Mouse (Mus musculus): Measurements from ENCODE around the gene Pnmal2. TPM values are rescaled to one million over a fixed set of nuclear protein-coding genes. Genes with fewer than 3 reads are reported as not detected.

Pnmal2 gene
- polyA plus RNA-seq, 1 experiment from 2014 or later, result 4.7 TPM

DNA sequence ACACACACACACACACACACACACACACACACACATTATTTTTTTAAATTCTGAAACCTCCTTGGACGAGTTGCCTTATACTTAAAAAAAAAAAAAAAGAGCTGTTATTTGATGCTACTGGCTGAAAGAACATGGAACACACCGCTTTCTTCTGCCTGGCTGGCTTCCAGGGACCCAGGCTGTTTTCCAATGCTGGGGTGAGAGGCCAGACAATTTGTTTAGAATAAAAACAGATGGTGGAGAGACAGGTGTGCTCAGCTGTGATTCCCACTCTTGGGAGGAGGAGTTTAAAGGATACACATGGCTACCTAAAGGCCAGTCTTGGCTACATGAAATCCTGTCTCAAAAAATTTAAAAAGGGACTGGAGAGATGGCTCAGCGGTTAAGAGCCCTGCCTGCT is 43.9 kb downstream of the Pnmal2 start:
- Histone ChIP-seq H3K27me3 (ENCODE audit: control insufficient read depth, insufficient read depth, low read length) (no peaks in the 10 kb centered on the region), H3K4me1 (replicated peaks; ENCODE audit: control insufficient read depth, insufficient read depth) (peaks cover under 1% of the 10 kb centered on the region; the same call in 1 of the 2 replicates), H3K4me3 (ENCODE audit: low read depth, low read length) (no peak overlapping the region), H3K9me3 (ENCODE audit: control insufficient read depth, low read length) (no peaks in the 10 kb centered on the region), H3K4me2 (replicated peaks; ENCODE audit: low read depth) (no peak overlapping the region), H3K9ac (ENCODE audit: low read length) (no peak overlapping the region), H3K27ac (replicated peaks) (no peak overlapping the region), H3K36me3 (ENCODE audit: control insufficient read depth, insufficient read depth, low read length) (no peaks in the 10 kb centered on the region)
- DNase-seq (ENCODE audit: low spot score) (peak; percentile 44), ATAC-seq (ENCODE audit: low FRiP score, low TSS enrichment) (no peak)
- 22% methylated on average over 3 of the region's 3 CpGs for WGBS
- no peak for TF ChIP-seq EP300 (optimal IDR thresholded peaks at IDR 0.05)
- TF ChIP-seq CTCF (IDR thresholded peaks at IDR 0.05; ENCODE audit: low read depth), result no peak

DNA sequence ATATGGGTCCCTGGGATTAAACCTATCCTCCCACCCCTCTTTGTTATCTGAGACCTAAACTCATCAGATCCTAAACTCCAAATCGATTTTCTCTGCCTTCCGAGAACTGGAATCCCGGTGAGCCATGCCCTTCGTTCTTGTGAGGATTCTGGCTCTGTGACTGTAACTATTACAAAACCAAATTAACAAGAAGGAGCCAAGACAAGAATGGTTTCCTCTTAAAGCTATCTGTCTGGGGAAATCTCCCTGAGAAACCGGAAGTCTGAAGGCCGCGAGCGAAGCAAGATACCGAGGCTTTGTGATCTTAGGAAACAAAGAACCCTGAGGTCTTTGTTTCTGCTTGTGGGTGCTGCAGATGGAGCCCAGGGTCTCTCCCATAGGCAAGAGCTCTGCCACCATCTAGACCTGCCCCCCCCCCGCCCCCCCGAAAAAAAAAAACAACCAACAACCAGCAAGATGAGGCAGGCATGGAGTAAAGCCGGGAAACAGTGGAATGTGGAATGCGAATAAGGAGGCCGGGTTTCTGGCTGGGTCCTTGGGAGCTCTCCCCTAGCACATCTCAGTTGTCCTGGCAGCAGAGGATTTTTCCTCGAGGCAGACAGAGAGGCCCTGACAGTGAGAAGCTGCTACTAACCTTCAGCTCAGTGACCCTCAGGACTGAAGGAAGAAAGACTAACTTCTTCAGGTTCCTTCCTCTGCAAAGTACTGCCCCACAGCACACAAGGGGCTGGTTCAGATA is 45.7 kb downstream of the Pnmal2 start:
- Histone ChIP-seq H3K36me3 (ENCODE audit: control insufficient read depth, insufficient read depth, low read length) (no peaks in the 10 kb centered on the region), H3K27ac (replicated peaks) (peak overlapping the region; percentile 65), H3K4me2 (replicated peaks; ENCODE audit: low read depth) (no peak overlapping the region), H3K9ac (ENCODE audit: low read length) (no peak overlapping the region), H3K27me3 (ENCODE audit: control insufficient read depth, insufficient read depth, low read length) (no peaks in the 10 kb centered on the region), H3K4me3 (ENCODE audit: low read depth, low read length) (no peak overlapping the region), H3K9me3 (ENCODE audit: control insufficient read depth, low read length) (no peaks in the 10 kb centered on the region), H3K4me1 (replicated peaks; ENCODE audit: control insufficient read depth, insufficient read depth) (peaks cover 2% of the 10 kb centered on the region; the same call in 1 of the 2 replicates)
- DNase-seq (ENCODE audit: low spot score) (peak; percentile 17), ATAC-seq (ENCODE audit: low FRiP score, low TSS enrichment) (no peak)
- WGBS, result 28% methylated on average over 14 of the region's 15 CpGs
- no peak for TF ChIP-seq EP300 (optimal IDR thresholded peaks at IDR 0.05)
- TF ChIP-seq CTCF (IDR thresholded peaks at IDR 0.05; ENCODE audit: low read depth), result no peak

DNA sequence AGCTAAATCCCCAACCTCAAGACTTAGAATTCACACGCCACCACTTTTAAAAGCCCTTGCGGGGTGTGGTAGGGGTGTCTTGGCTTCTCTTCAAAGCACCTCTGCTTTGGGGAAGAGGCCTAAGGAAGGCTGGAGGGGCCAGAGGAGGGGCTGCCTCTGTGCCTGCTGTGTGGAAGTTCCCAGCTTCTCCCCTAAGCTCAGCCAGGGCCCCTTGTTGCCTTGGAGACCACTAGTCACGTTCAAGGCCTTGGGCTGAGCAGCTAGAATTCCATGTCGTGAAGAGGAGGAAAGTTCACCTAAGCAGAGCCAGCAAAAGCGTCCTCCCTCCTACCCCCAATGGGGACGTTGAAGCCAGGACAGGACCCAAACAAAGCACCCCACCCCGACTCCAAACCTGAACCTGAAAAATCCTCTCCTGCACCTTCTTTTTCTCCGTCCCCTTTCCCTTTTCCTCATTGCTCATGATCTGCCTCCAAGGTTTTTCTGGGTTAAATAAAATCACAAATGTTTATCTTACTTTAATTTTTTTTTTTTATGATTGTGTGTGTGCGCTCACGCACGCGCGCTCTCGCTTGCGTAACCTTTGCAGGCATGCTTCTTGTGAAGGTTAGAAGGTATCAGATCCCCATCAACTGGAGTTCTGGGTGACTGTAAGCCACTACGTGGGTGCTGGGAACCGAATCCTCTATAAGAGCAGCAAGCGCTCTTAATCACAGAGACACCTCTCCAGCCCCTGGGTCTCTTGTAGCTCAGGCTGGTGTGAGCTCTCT is 47.4 kb downstream of the Pnmal2 start:
- Histone ChIP-seq H3K4me2 (replicated peaks; ENCODE audit: low read depth) (peak overlapping the region; percentile 25; the same call in 1 of the 2 replicates), H3K4me1 (replicated peaks; ENCODE audit: control insufficient read depth, insufficient read depth) (peaks cover 2% of the 10 kb centered on the region; the same call in 1 of the 2 replicates), H3K36me3 (ENCODE audit: control insufficient read depth, insufficient read depth, low read length) (no peaks in the 10 kb centered on the region), H3K9ac (ENCODE audit: low read length) (no peak overlapping the region), H3K9me3 (ENCODE audit: control insufficient read depth, low read length) (no peaks in the 10 kb centered on the region), H3K4me3 (ENCODE audit: low read depth, low read length) (no peak overlapping the region), H3K27me3 (ENCODE audit: control insufficient read depth, insufficient read depth, low read length) (no peaks in the 10 kb centered on the region), H3K27ac (replicated peaks) (peak overlapping the region; percentile 83)
- WGBS, result 27% methylated on average over 18 of the region's 18 CpGs
- no peak for TF ChIP-seq EP300 (optimal IDR thresholded peaks at IDR 0.05)
- no peak for TF ChIP-seq CTCF (IDR thresholded peaks at IDR 0.05; ENCODE audit: low read depth)
- ATAC-seq (ENCODE audit: low FRiP score, low TSS enrichment) (peak; percentile 65), DNase-seq (ENCODE audit: low spot score) (peak; percentile 67)

DNA sequence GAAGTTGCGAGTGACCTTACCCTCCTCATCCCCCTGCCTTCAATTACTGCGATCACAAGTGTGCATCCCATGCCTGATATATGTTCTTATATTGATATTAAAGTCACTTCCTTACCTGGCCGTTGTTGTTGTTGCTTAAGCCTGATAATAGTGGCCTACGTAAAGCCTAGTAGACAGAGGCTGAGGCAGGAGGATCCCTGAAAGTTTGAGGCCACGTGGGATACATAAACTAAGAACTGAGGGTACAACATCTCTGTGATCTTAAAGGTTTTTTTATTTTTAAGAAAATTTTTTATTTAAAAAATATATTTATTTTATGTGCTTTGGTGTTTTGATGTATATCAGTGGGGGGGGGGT is 47.9 kb downstream of the Pnmal2 start, which contains the start of gene Ccdc8:
TSS of gene Ccdc8 (plus strand) at position 258 of the 357 bp plus-strand sequence.
- WGBS, result 94% methylated on average over 5 of the region's 5 CpGs
- Histone ChIP-seq H3K36me3 (ENCODE audit: control insufficient read depth, insufficient read depth, low read length) (no peaks in the 10 kb centered on the region), H3K9me3 (ENCODE audit: control insufficient read depth, low read length) (no peaks in the 10 kb centered on the region), H3K9ac (ENCODE audit: low read length) (peak within 1 kb of the TSS; percentile 70), H3K27me3 (ENCODE audit: control insufficient read depth, insufficient read depth, low read length) (no peaks in the 10 kb centered on the region), H3K4me1 (replicated peaks; ENCODE audit: control insufficient read depth, insufficient read depth) (peaks cover 2% of the 10 kb centered on the region; the same call in 1 of the 2 replicates), H3K27ac (replicated peaks) (peak within 1 kb of the TSS; percentile 85), H3K4me2 (replicated peaks; ENCODE audit: low read depth) (peak within 1 kb of the TSS; percentile 67), H3K4me3 (ENCODE audit: low read depth, low read length) (peak within 1 kb of the TSS; percentile 57)
- DNase-seq (ENCODE audit: low spot score) (no peak), ATAC-seq (ENCODE audit: low FRiP score, low TSS enrichment) (no peak)
- no peak for TF ChIP-seq CTCF (IDR thresholded peaks at IDR 0.05; ENCODE audit: low read depth)
- TF ChIP-seq EP300 (optimal IDR thresholded peaks at IDR 0.05), result no peak

DNA sequence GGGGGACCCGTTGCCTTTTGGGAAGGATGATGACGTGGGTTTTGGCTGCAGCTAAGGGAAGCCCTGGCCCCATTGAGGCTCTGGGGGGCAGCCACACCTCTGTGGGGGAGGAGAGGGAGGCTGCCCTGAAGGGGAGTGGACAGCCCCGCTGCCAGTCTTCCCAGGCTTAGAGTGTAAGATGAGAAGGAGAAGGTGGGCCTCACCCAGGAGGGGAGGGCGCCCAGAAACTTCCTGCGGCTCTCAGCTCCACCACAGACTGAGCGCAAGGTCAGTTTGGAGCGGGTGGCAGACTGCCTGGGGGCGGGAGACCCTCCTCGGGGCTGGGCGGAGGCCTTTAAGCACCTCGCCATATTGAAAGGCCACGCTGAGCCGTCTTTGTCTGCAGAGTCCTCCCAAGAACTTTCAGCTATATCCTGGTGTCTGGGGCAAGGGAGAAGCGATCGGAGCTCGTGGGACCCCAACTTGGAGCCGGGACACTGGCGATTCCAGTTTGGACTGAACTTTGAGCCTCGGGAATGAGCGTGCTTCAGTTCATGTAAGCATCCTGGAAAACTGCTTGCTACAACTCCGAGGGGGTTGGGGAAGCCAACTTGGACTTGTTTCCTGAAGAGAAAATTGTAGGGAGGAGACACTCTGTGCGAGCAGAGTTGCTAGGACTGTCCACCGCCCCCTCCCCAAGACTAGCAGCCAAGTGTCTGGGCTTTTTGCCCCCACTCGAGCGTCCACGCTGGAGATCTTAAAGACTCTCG is 49.3 kb downstream of the Pnmal2 start:
- DNase-seq (ENCODE audit: low spot score), result peak; percentile 78

More for the DNA sequence above, 49.3 kb downstream of the Pnmal2 start:
- Histone ChIP-seq H3K9ac (ENCODE audit: low read length) (peak overlapping the region; percentile 70), H3K4me1 (replicated peaks; ENCODE audit: control insufficient read depth, insufficient read depth) (peaks cover 2% of the 10 kb centered on the region; the same call in 1 of the 2 replicates), H3K4me3 (ENCODE audit: low read depth, low read length) (peak overlapping the region; percentile 57), H3K36me3 (ENCODE audit: control insufficient read depth, insufficient read depth, low read length) (no peaks in the 10 kb centered on the region), H3K4me2 (replicated peaks; ENCODE audit: low read depth) (peak overlapping the region; percentile 67), H3K9me3 (ENCODE audit: control insufficient read depth, low read length) (no peaks in the 10 kb centered on the region), H3K27me3 (ENCODE audit: control insufficient read depth, insufficient read depth, low read length) (no peaks in the 10 kb centered on the region), H3K27ac (replicated peaks) (peak overlapping the region; percentile 85)
- TF ChIP-seq EP300 (optimal IDR thresholded peaks at IDR 0.05), result no peak
- peak; percentile 27; the same call in 1 of the 2 replicates for TF ChIP-seq CTCF (IDR thresholded peaks at IDR 0.05; ENCODE audit: low read depth)
- 3% methylated on average over 26 of the region's 27 CpGs for WGBS
- peak; percentile 87 for ATAC-seq (ENCODE audit: low FRiP score, low TSS enrichment)

All from stomach, postnatal 0 days (tissue).